Mouse (Mus musculus) common myeloid progenitor, adult 5-6 weeks (primary cell): ENCODE results near the gene Rgp1. TPM values are rescaled to one million over a fixed set of nuclear protein-coding genes. Genes with fewer than 3 reads are reported as not detected.
"Not testable (repeated sequence)": the region's sequence is repeated elsewhere in the genome, so short reads cannot be mapped to it uniquely, and the experiment has no call there.

Experiments used
- ATAC-seq: replicated peaks from 2 replicates; pipeline ENCODE4 v1.8.0; 2016; ENCODE audit warnings: low read depth, mild to moderate bottlenecking, moderate TSS enrichment, inconsistent platforms; ENCODE audit not compliant: poor library complexity, severe bottlenecking
- total RNA-seq: library from RNA; stranded (forward); fragments of 200-1000, 187-1606 nt; gene quantifications from 2 replicates; pipeline ENCODE4 v1.2.3, GENCODE M21; 2017

Rgp1 gene
- total RNA-seq, 1 experiment from 2014 or later = 14.4 TPM

- peak; percentile 75 for ATAC-seq
Observed at GRCm38 (mm10) chr4:43591543-43591942, 13.0 kb downstream of the Rgp1 start.

DNA sequence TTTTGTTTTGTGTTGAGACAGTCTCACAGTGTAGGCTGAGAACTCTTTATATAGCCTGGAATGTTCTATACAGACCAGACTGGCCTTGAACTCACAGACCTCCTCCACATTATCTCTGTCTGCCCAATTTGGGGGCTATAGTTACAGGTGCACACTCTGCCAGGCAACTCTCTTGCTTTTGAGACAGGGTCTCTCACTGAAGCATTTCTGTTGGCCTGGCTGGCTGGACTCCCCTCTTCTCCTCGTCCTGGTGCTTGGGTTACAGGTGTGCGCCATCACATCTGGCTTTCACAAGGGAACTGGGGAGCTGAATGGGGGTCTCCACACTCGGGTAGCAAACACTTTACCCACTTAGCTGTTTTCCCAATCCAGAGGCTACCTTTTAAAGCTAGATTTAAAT lies 13.4 kb downstream of the Rgp1 start:
- no peak for ATAC-seq

- ATAC-seq = peak; percentile 51
Observed at GRCm38 (mm10) chr4:43593453-43593852, 14.9 kb downstream of the Rgp1 start.

- not testable (repeated sequence) for ATAC-seq
Observed at GRCm38 (mm10) chr4:43596597-43596996, 18.1 kb downstream of the Rgp1 start.

DNA sequence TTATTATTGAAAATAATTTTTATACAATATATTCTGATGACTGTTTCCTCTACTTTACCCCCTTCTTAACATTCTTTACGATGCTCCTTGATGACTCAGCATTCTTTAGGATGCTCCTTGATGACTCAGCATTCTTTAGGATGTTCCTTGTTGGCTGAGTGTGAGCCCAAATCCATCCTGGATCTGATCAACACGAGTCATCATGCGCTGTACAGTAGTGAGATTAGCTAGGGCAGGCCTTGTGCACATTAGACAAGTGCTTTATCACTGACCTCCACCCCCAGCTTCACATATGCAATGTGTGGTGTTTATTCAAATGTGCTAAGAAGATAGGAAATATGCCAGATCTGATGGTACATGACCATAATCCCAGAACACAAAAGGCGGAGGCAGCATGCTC lies 19.7 kb downstream of the Rgp1 start:
- peak; percentile 45; the same call in 1 of the 2 replicates for ATAC-seq

GRCm38 (mm10) chr4:43598650-43599380 lies 20.3 kb downstream of the Rgp1 start:
- no peak for ATAC-seq

GRCm38 (mm10) chr4:43600195-43600934 lies 21.9 kb downstream of the Rgp1 start:
- ATAC-seq = no peak

DNA sequence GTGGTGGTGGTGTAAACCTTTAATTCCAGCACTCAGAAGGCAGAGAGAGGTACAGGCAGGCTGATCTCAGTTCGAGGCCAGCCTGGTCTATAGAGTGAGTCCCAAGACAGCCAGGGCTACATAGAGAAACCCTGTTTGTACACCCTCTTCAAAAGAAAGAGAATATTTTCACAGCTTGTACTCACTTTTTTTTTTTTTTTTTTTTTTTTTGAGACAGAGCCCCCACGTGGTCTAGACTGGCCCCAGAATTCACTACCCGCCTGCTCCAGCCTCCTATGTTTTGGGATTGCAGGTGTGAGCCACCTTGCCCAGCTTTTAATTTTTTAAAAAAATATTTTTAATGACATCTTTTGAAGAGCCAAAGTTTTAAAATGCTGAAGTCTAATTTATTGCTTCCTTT lies 25.6 kb downstream of the Rgp1 start:
- no peak for ATAC-seq

DNA sequence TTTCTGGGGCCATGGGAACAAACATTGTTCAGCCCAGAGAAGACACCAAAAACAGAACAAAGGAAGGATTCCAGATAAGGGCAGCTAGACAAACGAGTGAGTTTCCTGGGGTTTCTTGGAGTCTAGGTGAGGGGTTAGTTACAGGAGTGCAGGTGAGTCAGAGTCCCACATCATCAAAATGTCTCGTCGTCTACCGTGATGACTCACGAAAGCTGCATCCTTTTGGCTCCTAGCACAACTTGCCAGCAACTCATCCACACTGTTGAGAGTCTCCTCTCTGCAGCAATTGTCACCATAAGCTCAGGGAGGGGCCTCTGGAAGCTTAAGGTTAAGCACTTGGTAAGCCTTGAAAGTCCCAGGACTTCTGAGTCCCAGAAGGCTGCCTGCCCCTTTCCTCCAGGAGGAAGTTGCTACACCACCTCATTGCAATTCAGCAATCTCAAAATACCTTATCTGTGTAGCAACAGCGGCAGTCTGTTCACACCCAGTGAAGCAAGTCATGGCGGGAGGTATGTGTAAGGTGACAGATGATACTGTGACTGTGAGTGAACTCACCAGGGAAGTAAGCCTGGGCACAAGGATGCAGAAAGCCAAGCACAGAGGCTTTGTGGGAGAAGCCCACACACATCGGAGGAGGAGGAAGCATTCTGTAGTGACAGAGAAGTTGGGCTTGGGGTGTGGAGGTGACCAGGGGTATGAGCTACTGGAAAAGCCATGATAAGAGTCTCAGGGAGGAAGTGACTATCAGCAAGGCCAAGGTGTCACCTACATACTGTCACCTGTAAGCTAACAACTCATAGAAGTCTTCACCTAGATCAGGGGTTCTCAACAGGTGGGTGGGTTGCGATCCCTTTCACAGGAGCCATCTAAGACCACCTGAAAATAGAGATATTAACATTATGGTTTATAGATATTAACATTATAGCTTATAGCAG lies 26.5 kb downstream of the Rgp1 start:
- peak; percentile 92 for ATAC-seq

- peak; percentile 92 for ATAC-seq
Observed at GRCm38 (mm10) chr4:43612534-43612933, 34.0 kb downstream of the Rgp1 start.

GRCm38 (mm10) chr4:43613060-43613730 lies 34.7 kb downstream of the Rgp1 start:
- ATAC-seq = peak; percentile 92

DNA sequence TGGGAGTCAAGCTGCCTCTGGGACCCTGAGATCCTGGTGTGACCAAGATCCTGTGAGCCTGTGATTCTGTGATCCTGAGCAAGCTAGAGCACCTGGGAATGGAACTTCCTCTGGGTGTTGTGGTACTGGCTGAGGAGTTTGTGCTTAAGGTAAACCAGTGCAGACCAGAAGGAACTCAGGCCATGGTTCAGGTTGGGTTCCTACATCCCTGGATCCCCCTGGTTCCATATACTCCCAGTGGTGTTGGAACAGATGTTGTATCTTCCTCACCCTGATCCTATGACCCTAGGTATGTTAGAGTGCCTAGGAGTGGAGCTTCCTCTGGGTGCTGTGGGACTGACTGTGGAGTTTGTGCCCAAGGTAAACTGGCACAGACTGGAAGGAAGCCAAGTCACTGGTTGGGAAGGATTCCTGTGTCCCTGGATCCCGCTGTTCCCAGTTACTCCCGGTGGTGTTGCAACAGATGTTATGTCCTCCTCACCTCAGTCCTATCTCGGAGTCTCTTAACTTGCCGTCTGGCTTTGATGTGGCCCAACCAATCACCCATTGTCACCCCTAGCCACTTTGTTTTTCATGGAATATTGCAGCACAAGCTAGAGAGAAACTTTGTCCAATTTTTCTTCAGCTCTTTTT lies 41.7 kb downstream of the Rgp1 start:
- no peak for ATAC-seq

DNA sequence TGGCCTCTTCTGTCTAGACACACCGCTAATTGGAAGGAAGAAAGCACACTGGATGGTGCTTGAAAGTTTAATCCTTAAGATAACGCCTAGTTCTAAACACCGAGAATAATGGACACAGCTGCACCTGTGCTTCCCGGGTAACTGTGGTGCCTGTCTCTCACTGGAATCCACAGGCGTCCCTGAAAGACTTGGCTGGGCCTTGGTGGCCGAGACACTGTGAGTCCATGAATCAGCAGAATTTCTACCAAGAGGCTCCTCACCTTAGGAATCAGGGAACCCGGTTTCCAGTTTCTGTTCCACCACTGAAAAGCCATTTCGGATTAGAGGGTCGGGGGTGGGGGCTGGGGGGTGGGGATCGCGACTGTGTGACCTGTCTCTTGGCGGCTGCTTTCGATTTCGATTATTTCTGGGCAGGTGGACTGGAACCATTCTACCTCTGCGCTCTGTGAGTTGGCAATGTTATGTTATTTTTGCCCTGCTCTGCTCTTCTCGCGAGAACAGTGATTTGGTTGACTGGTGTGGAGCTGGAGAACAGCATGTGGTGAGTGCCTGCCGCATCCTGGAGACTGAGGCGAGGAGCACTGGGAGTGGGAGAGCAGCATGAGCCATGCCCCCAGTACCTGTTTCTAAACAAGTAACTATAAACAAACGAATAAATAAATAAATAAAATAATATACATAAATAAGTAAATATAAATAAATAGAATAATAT lies 50.7 kb downstream of the Rgp1 start:
- ATAC-seq = no peak

DNA sequence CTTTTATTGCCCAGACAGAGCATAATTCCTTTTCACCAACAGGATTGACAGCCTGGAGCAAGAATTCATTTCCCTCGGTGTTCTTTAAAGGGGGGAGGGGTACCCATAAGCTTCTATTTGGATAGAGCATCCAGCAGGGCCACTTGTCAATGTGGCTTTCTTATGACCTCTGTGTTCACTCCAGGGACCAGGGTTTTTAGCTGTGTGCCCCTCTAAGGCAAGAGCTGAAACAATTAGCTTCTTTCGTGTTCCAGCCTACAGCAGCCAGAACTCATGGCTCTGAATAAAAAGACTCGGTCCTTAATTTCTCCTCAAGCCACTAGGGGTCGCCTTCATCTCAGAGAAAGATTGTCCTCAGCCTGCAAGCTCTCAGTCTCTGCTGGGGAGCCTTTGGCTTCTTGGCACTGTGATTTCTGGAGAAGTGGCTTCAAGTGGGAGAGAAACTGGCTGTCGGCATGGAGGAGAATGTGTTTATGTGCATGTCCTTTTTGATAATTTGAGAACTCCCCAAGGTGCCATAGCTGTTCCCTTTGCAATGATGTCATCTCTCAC lies 51.6 kb downstream of the Rgp1 start:
- ATAC-seq = peak; percentile 84

DNA sequence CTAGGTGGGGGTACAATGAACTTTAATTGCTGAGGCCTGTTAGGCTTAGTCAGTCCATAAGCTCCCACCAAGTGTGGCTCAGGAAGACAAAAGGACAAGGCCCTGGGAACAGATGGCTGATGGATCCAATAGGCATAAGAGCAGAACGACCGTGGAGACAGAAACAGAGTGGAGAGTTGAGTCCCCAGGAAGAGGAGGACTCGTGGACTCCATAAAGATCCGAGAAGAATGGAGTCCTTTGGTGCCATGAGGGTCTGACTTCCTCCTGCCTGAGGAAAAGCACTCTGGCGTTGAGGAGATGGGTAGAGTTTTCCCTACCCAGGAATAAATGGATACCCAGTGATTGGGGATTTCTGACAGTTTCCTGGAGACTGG lies 52.1 kb downstream of the Rgp1 start:
- ATAC-seq = no peak

DNA sequence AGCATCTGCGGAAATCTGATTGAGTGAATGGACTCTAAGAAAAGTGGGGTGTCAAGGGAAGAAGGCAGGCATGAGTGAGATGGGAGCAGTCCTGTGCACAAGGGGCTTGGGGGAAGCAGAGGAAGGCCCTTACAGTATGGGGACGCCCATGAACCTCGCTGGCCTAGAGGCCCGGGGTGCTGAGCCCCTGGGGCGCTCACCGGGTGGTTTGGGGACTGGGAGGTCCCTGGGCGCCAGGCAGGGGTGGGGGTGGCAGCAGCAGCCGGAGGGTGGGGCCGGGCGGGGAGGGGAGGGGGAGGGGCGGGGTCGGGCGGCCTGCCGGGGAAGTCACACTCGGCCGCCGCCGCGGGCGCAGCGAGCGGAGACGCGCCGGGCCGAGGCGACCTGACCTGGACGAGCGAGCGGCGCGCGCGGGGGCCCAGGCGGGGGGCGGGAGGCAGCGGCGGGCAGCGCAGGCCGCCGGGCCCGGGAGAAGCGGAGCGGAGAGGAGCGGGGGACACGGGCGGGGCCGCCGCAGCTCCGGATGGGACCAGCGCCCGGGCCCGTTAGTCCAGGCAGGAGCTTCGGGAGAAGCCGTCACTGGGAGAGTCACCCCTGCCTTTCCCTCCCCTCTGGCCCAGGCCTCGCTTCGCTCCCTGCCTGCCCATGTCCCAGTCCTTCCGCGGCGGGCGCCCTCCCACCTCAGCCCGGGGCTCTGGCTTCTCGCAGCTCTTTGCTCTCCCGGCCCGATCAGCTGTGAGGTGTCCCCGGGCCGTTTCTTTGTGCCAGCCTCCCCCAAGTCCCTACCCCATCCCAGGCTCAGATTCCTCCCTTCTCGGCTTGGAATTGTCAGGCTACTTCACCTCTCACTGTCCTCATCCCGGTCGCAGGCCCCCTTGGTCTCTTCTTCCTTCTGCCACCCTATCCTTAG lies 52.8 kb downstream of the Rgp1 start, which contains the start of gene Npr2:
Npr2 (plus strand) TSS at position 890 of the 910 bp plus-strand sequence.
- 0 out of 2 replicates have a peak, but pooled peaks have one; percentile 17 for ATAC-seq
